ENCODE assay signal across 8 mouse cellular contexts in the genomic region with DNA sequence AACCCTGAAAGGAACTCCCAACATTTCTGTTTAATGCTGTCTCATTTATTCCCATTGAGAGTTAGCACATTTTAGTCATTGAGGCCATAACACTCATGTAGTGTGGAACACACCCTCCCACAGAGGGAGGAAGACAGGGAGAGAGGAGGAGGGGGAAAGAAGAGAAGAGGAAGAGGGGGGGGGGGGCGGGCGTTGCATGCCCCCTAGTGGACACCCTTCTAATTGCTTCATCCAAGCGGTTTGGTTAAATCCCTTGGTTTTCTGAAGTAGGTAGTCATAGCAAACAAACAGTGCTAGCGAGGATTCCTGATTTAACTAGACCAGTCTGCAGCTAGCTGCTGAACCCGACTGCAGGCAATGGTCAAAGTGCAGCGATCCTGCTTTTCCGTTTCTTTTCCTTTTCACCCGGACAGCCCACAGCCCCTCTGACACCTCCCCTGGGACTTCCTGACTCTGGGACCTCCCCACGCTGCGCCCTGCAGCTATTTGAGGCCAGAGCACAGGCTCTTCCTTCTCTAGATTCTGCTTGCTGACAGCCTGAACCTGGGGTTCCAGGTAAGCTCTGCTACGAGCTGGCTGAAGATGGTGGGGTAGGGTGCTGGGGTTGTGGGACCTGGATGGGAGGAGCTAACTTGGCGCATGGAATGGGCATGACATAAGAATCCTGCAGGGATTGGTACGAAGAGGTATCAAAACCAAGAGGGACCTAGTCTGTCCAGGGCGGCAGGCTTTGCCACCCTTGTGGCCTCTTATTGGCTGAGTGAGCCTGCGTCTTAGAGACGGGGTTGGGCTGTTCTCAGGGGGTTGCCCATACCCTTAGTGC. TPM values are rescaled to one million over a fixed set of nuclear protein-coding genes. Genes with fewer than 3 reads are reported as not detected.
A peak's percentile ranks its signal among the peaks of the same experiment; 100 is the strongest.
DNase-seq lines count a peak whose midpoint lies in the region; ATAC-seq lines count a peak whose summit lies in the region.

A gene (plus strand): TSS at position 221 of the 823 bp plus-strand sequence.

- H3K27ac ChIP-seq in forebrain, embryonic 12.5 days: no peak within 1 kb of the TSS
- H3K27ac ChIP-seq in hindbrain, embryonic 10.5 days: peak within 1 kb of the TSS; percentile 24; the same call in 1 of the 2 replicates
- H3K27ac ChIP-seq in limb, embryonic 13.5 days: no peak within 1 kb of the TSS
- H3K27ac ChIP-seq in midbrain, embryonic 12.5 days (replicated peaks): no peak within 1 kb of the TSS
- H3K27ac ChIP-seq in stomach, embryonic 15.5 days: 0 out of 2 replicates have a peak within 1 kb of the TSS, but pooled peaks have one; percentile 1

- DNase-seq in CD8-positive naive resting alpha-beta T cell, adult 2 months (ENCODE audit: low read depth in 2 of 2, low spot score in 2 of 2): peak; percentile 13 to 35
- DNase-seq in adrenal gland, adult (ENCODE audit: inconsistent age in 2 of 2, low spot score in 1 of 2): peak; percentile 77 to 93
- peak; percentile 30 for DNase-seq in hindbrain, embryonic 10.5 days (ENCODE audit: low spot score)
- no peak for DNase-seq in frontal cortex, postnatal 25 days (ENCODE audit: low spot score in 2 of 2)

- H3K4me3 ChIP-seq in forebrain, embryonic 12.5 days (replicated peaks): 0 out of 2 replicates have a peak within 1 kb of the TSS, but pooled peaks have one; percentile 0
- peak within 1 kb of the TSS; percentile 34 for H3K4me3 ChIP-seq in hindbrain, embryonic 10.5 days
- H3K4me3 ChIP-seq in limb, embryonic 13.5 days: peak within 1 kb of the TSS; percentile 28
- H3K4me3 ChIP-seq in midbrain, embryonic 12.5 days: no peak within 1 kb of the TSS
- peak within 1 kb of the TSS; percentile 32 for H3K4me3 ChIP-seq in stomach, embryonic 15.5 days (replicated peaks)

- H3K9ac ChIP-seq in forebrain, embryonic 12.5 days: no peak within 1 kb of the TSS
- H3K9ac ChIP-seq in limb, embryonic 13.5 days: no peak within 1 kb of the TSS
- 0 out of 2 replicates have a peak within 1 kb of the TSS, but pooled peaks have one; percentile 24 for H3K9ac ChIP-seq in midbrain, embryonic 12.5 days (replicated peaks)
- H3K9ac ChIP-seq in stomach, embryonic 15.5 days: no peak within 1 kb of the TSS

- ATAC-seq in forebrain, embryonic 12.5 days (ENCODE audit: low FRiP score): no peak
- no peak; the same call in 1 of the 2 replicates for ATAC-seq in limb, embryonic 13.5 days (ENCODE audit: low FRiP score, low read depth)
- ATAC-seq in midbrain, embryonic 12.5 days (ENCODE audit: low FRiP score, low read depth): 0 out of 2 replicates have a peak, but pooled peaks have one; percentile 38
- ATAC-seq in stomach, embryonic 15.5 days (ENCODE audit: insufficient read depth, low FRiP score, low read depth): no peak

- no peaks in the 10 kb centered on the region for H3K27me3 ChIP-seq in forebrain, embryonic 12.5 days
- no peaks in the 10 kb centered on the region for H3K27me3 ChIP-seq in hindbrain, embryonic 10.5 days (ENCODE audit: insufficient read depth, poor library complexity, severe bottlenecking)
- H3K27me3 ChIP-seq in limb, embryonic 13.5 days: no peaks in the 10 kb centered on the region
- H3K27me3 ChIP-seq in midbrain, embryonic 12.5 days: no peaks in the 10 kb centered on the region
- no peaks in the 10 kb centered on the region for H3K27me3 ChIP-seq in stomach, embryonic 15.5 days (replicated peaks)

- no peaks in the 10 kb centered on the region for H3K9me3 ChIP-seq in forebrain, embryonic 12.5 days
- H3K9me3 ChIP-seq in hindbrain, embryonic 10.5 days: no peaks in the 10 kb centered on the region
- no peaks in the 10 kb centered on the region for H3K9me3 ChIP-seq in limb, embryonic 13.5 days
- H3K9me3 ChIP-seq in midbrain, embryonic 12.5 days: no peaks in the 10 kb centered on the region
- H3K9me3 ChIP-seq in stomach, embryonic 15.5 days: no peaks in the 10 kb centered on the region

- 49% methylated on average over 16 of the region's 16 CpGs for WGBS in forebrain, embryonic 12.5 days
- WGBS in hindbrain, embryonic 10.5 days: 40% methylated on average over 16 of the region's 16 CpGs
- 46% methylated on average over 15 of the region's 16 CpGs for WGBS in limb, embryonic 13.5 days
- 54% methylated on average over 14 of the region's 16 CpGs for WGBS in midbrain, embryonic 12.5 days
- WGBS in stomach, embryonic 15.5 days: 37% methylated on average over 16 of the region's 16 CpGs

- H3K36me3 ChIP-seq in forebrain, embryonic 12.5 days (replicated peaks): no peaks in the 10 kb centered on the region
- no peaks in the 10 kb centered on the region for H3K36me3 ChIP-seq in hindbrain, embryonic 10.5 days
- no peaks in the 10 kb centered on the region for H3K36me3 ChIP-seq in limb, embryonic 13.5 days
- no peaks in the 10 kb centered on the region for H3K36me3 ChIP-seq in midbrain, embryonic 12.5 days
- no peaks in the 10 kb centered on the region for H3K36me3 ChIP-seq in stomach, embryonic 15.5 days

- peak within 1 kb of the TSS; percentile 24 for H3K4me2 ChIP-seq in forebrain, embryonic 12.5 days
- H3K4me2 ChIP-seq in limb, embryonic 13.5 days (replicated peaks): peak within 1 kb of the TSS; percentile 58
- H3K4me2 ChIP-seq in midbrain, embryonic 12.5 days (replicated peaks): peak within 1 kb of the TSS; percentile 38
- H3K4me2 ChIP-seq in stomach, embryonic 15.5 days: peak within 1 kb of the TSS; percentile 54

- H3K4me1 ChIP-seq in forebrain, embryonic 12.5 days: no peaks in the 10 kb centered on the region
- peaks cover 6% of the 10 kb centered on the region for H3K4me1 ChIP-seq in hindbrain, embryonic 10.5 days (replicated peaks)
- peaks cover 4% of the 10 kb centered on the region; the same call in 1 of the 2 replicates for H3K4me1 ChIP-seq in limb, embryonic 13.5 days
- peaks cover 4% of the 10 kb centered on the region; the same call in 1 of the 2 replicates for H3K4me1 ChIP-seq in midbrain, embryonic 12.5 days
- H3K4me1 ChIP-seq in stomach, embryonic 15.5 days: peaks cover 12% of the 10 kb centered on the region; the same call in 1 of the 2 replicates

RNA-seq across cellular contexts. Expression of the gene that starts here (rescaled TPM):
- 0.49 and 0.52 TPM in 2 replicates for polyA plus RNA-seq in forebrain, embryonic 12.5 days (2016; fragmentation: Nextera tagmentation; extraction: Ambion mirVana)
- polyA plus RNA-seq in hindbrain, embryonic 10.5 days (2016; fragmentation: Nextera tagmentation; extraction: Ambion mirVana): 1.2 and 1.8 TPM in 2 replicates
- polyA plus RNA-seq in limb, embryonic 13.5 days (2015; fragmentation: Nextera tagmentation; extraction: Ambion mirVana): 0.86 and 0.92 TPM in 2 replicates
- polyA plus RNA-seq in midbrain, embryonic 12.5 days (2016; fragmentation: Nextera tagmentation; extraction: Ambion mirVana): 0.41 and 0.66 TPM in 2 replicates
- polyA plus RNA-seq in stomach, embryonic 15.5 days (2015; fragmentation: Nextera tagmentation; extraction: Ambion mirVana): 4.7 and 5.7 TPM in 2 replicates

Comparison
In these comparisons a context has a peak if more than half of its experiments do, and no peak if none do; other contexts are left out.
1. Peak in ATAC-seq, H3K9ac ChIP-seq and H3K4me2 ChIP-seq in midbrain, embryonic 12.5 days; RNA of the gene not detected or under 1 TPM.
2. DNase-seq: peak in CD8-positive naive resting alpha-beta T cell, adult 2 months (2 of 2), adrenal gland, adult (2 of 2) and hindbrain, embryonic 10.5 days (single experiment); none in frontal cortex, postnatal 25 days (0 of 2).
3. H3K27ac ChIP-seq: peak in hindbrain, embryonic 10.5 days (single experiment) and stomach, embryonic 15.5 days (single experiment); none in forebrain, embryonic 12.5 days (single experiment), limb, embryonic 13.5 days (single experiment) and midbrain, embryonic 12.5 days (single experiment).
4. Peak in every context shown above with its lines, with median percentiles within 50 percentile points of each other: H3K4me2 ChIP-seq.